Mouse (Mus musculus): Measurements from ENCODE around the gene Rps23. TPM values are rescaled to one million over a fixed set of nuclear protein-coding genes. Genes with fewer than 3 reads are reported as not detected.

The Rps23 gene
- 81.0 and 95.8 TPM in 2 replicates for polyA plus RNA-seq (2015; fragmentation: Nextera tagmentation; extraction: Ambion mirVana)

- peak; percentile 98 for ATAC-seq
- peaks cover 18% of the 10 kb centered on the region for H3K36me3 ChIP-seq (ENCODE audit: control insufficient read depth, insufficient read depth, low read length)
- peak within 1 kb of the TSS; percentile 81 for H3K4me2 ChIP-seq (ENCODE audit: low read length)
- peak within 1 kb of the TSS; percentile 80 for H3K27ac ChIP-seq (ENCODE audit: low read length)
- H3K4me3 ChIP-seq (ENCODE audit: low read depth, low read length): peak within 1 kb of the TSS; percentile 91
- under 1% methylated on average over 57 of the region's 57 CpGs for WGBS
- no peaks in the 10 kb centered on the region for H3K9me3 ChIP-seq (replicated peaks; ENCODE audit: control insufficient read depth, low read length, poor library complexity, severe bottlenecking)
- H3K4me1 ChIP-seq (ENCODE audit: control insufficient read depth, insufficient read depth, low read length): peaks cover 6% of the 10 kb centered on the region
- H3K9ac ChIP-seq (ENCODE audit: low read depth, low read length): peak within 1 kb of the TSS; percentile 91
- H3K27me3 ChIP-seq (ENCODE audit: control insufficient read depth, insufficient read depth, low read depth, low read length): no peaks in the 10 kb centered on the region
Measured at GRCm38 (mm10) chr13:90922751-90923612, at the start of gene Rps23. Rps23 (plus strand) TSS chr13:90922958.

- no peak overlapping the region for H3K27ac ChIP-seq (ENCODE audit: low read length)
- no peaks in the 10 kb centered on the region for H3K27me3 ChIP-seq (ENCODE audit: control insufficient read depth, insufficient read depth, low read depth, low read length)
- H3K4me3 ChIP-seq (ENCODE audit: low read depth, low read length): no peak overlapping the region
- no peak overlapping the region for H3K9ac ChIP-seq (ENCODE audit: low read depth, low read length)
- no peaks in the 10 kb centered on the region for H3K9me3 ChIP-seq (replicated peaks; ENCODE audit: control insufficient read depth, low read length, poor library complexity, severe bottlenecking)
- no peak for ATAC-seq
- no peaks in the 10 kb centered on the region for H3K36me3 ChIP-seq (ENCODE audit: control insufficient read depth, insufficient read depth, low read length)
- whole genome bisulfite sequencing: 89% methylated on average over 1 of the region's 1 CpGs
- no peak overlapping the region for H3K4me2 ChIP-seq (ENCODE audit: low read length)
- H3K4me1 ChIP-seq (ENCODE audit: control insufficient read depth, insufficient read depth, low read length): no peaks in the 10 kb centered on the region
Measured at GRCm38 (mm10) chr13:90881727-90882429, 40.9 kb upstream of the Rps23 start.

- no peaks in the 10 kb centered on the region for H3K27me3 ChIP-seq (ENCODE audit: control insufficient read depth, insufficient read depth, low read depth, low read length)
- no peak overlapping the region for H3K27ac ChIP-seq (ENCODE audit: low read length)
- H3K4me1 ChIP-seq (ENCODE audit: control insufficient read depth, insufficient read depth, low read length): no peaks in the 10 kb centered on the region
- peak overlapping the region; percentile 40 for H3K4me3 ChIP-seq (ENCODE audit: low read depth, low read length)
- WGBS: 50% methylated on average over 13 of the region's 13 CpGs
- H3K4me2 ChIP-seq (ENCODE audit: low read length): peak overlapping the region; percentile 78
- H3K9ac ChIP-seq (ENCODE audit: low read depth, low read length): no peak overlapping the region; the same call in 1 of the 2 replicates
- peak; percentile 70 for ATAC-seq
- H3K9me3 ChIP-seq (replicated peaks; ENCODE audit: control insufficient read depth, low read length, poor library complexity, severe bottlenecking): no peaks in the 10 kb centered on the region
- no peaks in the 10 kb centered on the region for H3K36me3 ChIP-seq (ENCODE audit: control insufficient read depth, insufficient read depth, low read length)
Measured at GRCm38 (mm10) chr13:90885856-90886532, 36.8 kb upstream of the Rps23 start.

GRCm38 (mm10) chr13:90886568-90886983 is 36.2 kb upstream of the Rps23 start:
- Histone ChIP-seq H3K9me3 (replicated peaks; ENCODE audit: control insufficient read depth, low read length, poor library complexity, severe bottlenecking) (no peaks in the 10 kb centered on the region), H3K4me3 (ENCODE audit: low read depth, low read length) (peak overlapping the region; percentile 40), H3K4me2 (ENCODE audit: low read length) (peak overlapping the region; percentile 78), H3K27me3 (ENCODE audit: control insufficient read depth, insufficient read depth, low read depth, low read length) (no peaks in the 10 kb centered on the region), H3K36me3 (ENCODE audit: control insufficient read depth, insufficient read depth, low read length) (no peaks in the 10 kb centered on the region), H3K27ac (ENCODE audit: low read length) (no peak overlapping the region), H3K9ac (ENCODE audit: low read depth, low read length) (peak overlapping the region; percentile 39; the same call in 1 of the 2 replicates), H3K4me1 (ENCODE audit: control insufficient read depth, insufficient read depth, low read length) (no peaks in the 10 kb centered on the region)
- 2% methylated on average over 18 of the region's 18 CpGs for WGBS
- peak; percentile 83 for ATAC-seq

- ATAC-seq: no peak
- H3K4me1 ChIP-seq (ENCODE audit: control insufficient read depth, insufficient read depth, low read length): no peaks in the 10 kb centered on the region
- WGBS: 90% methylated on average over 5 of the region's 5 CpGs
Measured at GRCm38 (mm10) chr13:90890111-90890510, 32.6 kb upstream of the Rps23 start.

GRCm38 (mm10) chr13:90894819-90895218 is 27.9 kb upstream of the Rps23 start:
- no peak for ATAC-seq
- no peaks in the 10 kb centered on the region for H3K4me1 ChIP-seq (ENCODE audit: control insufficient read depth, insufficient read depth, low read length)
- whole genome bisulfite sequencing: 98% methylated on average over 4 of the region's 4 CpGs
- no peaks in the 10 kb centered on the region for H3K27me3 ChIP-seq (ENCODE audit: control insufficient read depth, insufficient read depth, low read depth, low read length)
- no peak overlapping the region for H3K9ac ChIP-seq (ENCODE audit: low read depth, low read length)
- no peaks in the 10 kb centered on the region for H3K9me3 ChIP-seq (replicated peaks; ENCODE audit: control insufficient read depth, low read length, poor library complexity, severe bottlenecking)
- H3K27ac ChIP-seq (ENCODE audit: low read length): no peak overlapping the region
- H3K4me3 ChIP-seq (ENCODE audit: low read depth, low read length): no peak overlapping the region
- H3K36me3 ChIP-seq (ENCODE audit: control insufficient read depth, insufficient read depth, low read length): no peaks in the 10 kb centered on the region
- H3K4me2 ChIP-seq (ENCODE audit: low read length): no peak overlapping the region

More at GRCm38 (mm10) chr13:90890111-90890510, 32.6 kb upstream of the Rps23 start:
- Histone ChIP-seq H3K27ac (ENCODE audit: low read length) (no peak overlapping the region), H3K27me3 (ENCODE audit: control insufficient read depth, insufficient read depth, low read depth, low read length) (no peaks in the 10 kb centered on the region), H3K4me2 (ENCODE audit: low read length) (no peak overlapping the region), H3K9ac (ENCODE audit: low read depth, low read length) (no peak overlapping the region), H3K9me3 (replicated peaks; ENCODE audit: control insufficient read depth, low read length, poor library complexity, severe bottlenecking) (no peaks in the 10 kb centered on the region), H3K36me3 (ENCODE audit: control insufficient read depth, insufficient read depth, low read length) (no peaks in the 10 kb centered on the region), H3K4me3 (ENCODE audit: low read depth, low read length) (no peak overlapping the region)

- 10% methylated on average over 2 of the region's 2 CpGs for WGBS
- no peak overlapping the region for H3K9ac ChIP-seq (ENCODE audit: low read depth, low read length)
- no peaks in the 10 kb centered on the region for H3K36me3 ChIP-seq (ENCODE audit: control insufficient read depth, insufficient read depth, low read length)
- H3K9me3 ChIP-seq (replicated peaks; ENCODE audit: control insufficient read depth, low read length, poor library complexity, severe bottlenecking): no peaks in the 10 kb centered on the region
- no peak overlapping the region for H3K4me3 ChIP-seq (ENCODE audit: low read depth, low read length)
- no peak overlapping the region for H3K27ac ChIP-seq (ENCODE audit: low read length)
- no peaks in the 10 kb centered on the region for H3K4me1 ChIP-seq (ENCODE audit: control insufficient read depth, insufficient read depth, low read length)
- H3K27me3 ChIP-seq (ENCODE audit: control insufficient read depth, insufficient read depth, low read depth, low read length): no peaks in the 10 kb centered on the region
- peak; percentile 51; the same call in 1 of the 2 replicates for ATAC-seq
- no peak overlapping the region for H3K4me2 ChIP-seq (ENCODE audit: low read length)
Measured at GRCm38 (mm10) chr13:90896098-90896497, 26.7 kb upstream of the Rps23 start.

- ATAC-seq: no peak
- no peaks in the 10 kb centered on the region for H3K27me3 ChIP-seq (ENCODE audit: control insufficient read depth, insufficient read depth, low read depth, low read length)
- no peaks in the 10 kb centered on the region for H3K4me1 ChIP-seq (ENCODE audit: control insufficient read depth, insufficient read depth, low read length)
- 89% methylated on average over 12 of the region's 12 CpGs for WGBS
- no peak overlapping the region for H3K27ac ChIP-seq (ENCODE audit: low read length)
- no peaks in the 10 kb centered on the region for H3K9me3 ChIP-seq (replicated peaks; ENCODE audit: control insufficient read depth, low read length, poor library complexity, severe bottlenecking)
- no peak overlapping the region for H3K4me2 ChIP-seq (ENCODE audit: low read length)
- no peaks in the 10 kb centered on the region for H3K36me3 ChIP-seq (ENCODE audit: control insufficient read depth, insufficient read depth, low read length)
- no peak overlapping the region for H3K9ac ChIP-seq (ENCODE audit: low read depth, low read length)
- H3K4me3 ChIP-seq (ENCODE audit: low read depth, low read length): no peak overlapping the region
Measured at GRCm38 (mm10) chr13:90896821-90897220, 25.9 kb upstream of the Rps23 start.

Measured in midbrain, embryonic 16.5 days (tissue).